Mouse (Mus musculus) testis, adult 2 months (tissue): ENCODE results near the gene Itga5.

ENCODE experiments used
- CTCF ChIP-seq: fragments of 200-500 bp; IDR thresholded peaks from 2 replicates; pipeline ENCODE4 v1.5.1; 2012; ENCODE audit warnings: low read depth, mild to moderate bottlenecking, inconsistent platforms, low read length, moderate library complexity; ENCODE audit not compliant: control insufficient read depth, insufficient read depth, insufficient replicate concordance
- POLR2A ChIP-seq: fragments of 200-500 bp; IDR thresholded peaks from 2 replicates; pipeline ENCODE4 v1.6.1; 2012; ENCODE audit warnings: low read depth, mild to moderate bottlenecking, inconsistent platforms, low read length, moderate library complexity; ENCODE audit not compliant: control insufficient read depth

DNA sequence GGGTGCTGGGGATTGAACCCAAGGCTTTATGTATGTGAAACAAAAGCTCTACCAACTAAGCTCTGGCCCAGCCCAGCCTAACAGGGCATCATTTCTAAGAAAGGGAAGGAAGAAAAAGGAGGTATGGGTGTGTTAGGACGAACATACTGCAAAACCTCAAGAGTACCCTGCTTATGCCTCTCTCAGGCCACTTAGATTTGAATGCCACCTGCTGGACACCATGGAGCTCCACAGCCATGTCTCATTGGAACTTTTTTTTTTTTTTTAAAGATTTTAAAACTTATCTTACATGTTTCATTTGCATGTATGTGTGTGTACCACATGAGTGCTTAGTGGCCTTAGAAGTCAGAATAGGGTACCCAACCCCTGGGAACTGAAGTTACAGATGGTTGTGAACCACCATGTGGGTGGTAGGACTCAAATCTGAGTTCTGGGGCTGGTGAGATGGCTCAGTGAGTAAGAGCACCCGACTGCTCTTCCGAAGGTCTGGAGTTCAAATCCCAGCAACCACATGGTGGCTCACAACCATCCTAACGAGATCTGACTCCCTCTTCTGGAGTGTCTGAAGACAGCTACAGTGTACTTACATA, 22.1 kb upstream of the Itga5 start:
- TF ChIP-seq CTCF (no peak), POLR2A (no peak)
